Mouse (Mus musculus): ENCODE measurements around the gene Eno1. TPM values are rescaled to one million over a fixed set of nuclear protein-coding genes. Genes with fewer than 3 reads are reported as not detected.
"Not testable (repeated sequence)": the region's sequence is repeated elsewhere in the genome, so short reads cannot be mapped to it uniquely, and the experiment has no call there.

The Eno1 gene
- total RNA-seq, 1 experiment from 2014 or later: 444 TPM

DNA sequence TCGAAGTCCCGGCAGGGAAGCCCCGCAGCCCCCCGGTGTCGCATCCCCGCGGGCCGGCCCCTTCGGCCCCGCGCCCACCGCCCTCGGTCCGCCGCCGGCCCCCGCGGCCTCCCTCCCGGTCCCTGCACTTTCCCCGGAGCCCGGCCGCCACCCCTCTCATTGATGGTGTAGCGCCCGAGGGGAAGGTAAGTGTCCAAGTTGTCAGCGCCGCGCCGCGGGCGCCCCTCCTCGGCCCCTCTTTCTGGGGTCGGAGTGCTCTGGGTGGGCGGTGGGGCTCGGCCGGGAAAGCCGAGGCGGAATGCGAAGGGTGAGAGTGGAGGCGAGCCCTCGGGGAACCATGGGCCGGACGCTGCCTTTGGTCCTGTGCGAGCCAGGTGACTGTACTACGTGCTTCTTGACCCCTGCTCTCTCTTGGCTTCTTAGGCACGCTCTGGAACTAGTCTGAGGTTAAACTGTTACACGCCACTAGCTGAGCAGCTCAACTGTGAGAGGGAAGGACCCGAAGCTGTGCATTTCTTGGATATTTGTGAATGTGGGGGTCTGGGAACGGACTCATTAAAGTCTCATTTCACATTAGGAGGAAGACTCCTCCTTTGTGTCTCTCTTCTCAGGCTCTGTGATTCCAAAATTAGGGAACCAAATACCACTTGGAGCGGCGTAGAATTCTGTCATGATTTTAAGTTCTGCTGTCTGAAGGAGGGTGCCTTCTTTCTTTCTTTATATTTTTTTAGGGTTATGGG lies 45.5 kb downstream of the Eno1 start:
- peak; percentile 72 for DNase-seq

DNA sequence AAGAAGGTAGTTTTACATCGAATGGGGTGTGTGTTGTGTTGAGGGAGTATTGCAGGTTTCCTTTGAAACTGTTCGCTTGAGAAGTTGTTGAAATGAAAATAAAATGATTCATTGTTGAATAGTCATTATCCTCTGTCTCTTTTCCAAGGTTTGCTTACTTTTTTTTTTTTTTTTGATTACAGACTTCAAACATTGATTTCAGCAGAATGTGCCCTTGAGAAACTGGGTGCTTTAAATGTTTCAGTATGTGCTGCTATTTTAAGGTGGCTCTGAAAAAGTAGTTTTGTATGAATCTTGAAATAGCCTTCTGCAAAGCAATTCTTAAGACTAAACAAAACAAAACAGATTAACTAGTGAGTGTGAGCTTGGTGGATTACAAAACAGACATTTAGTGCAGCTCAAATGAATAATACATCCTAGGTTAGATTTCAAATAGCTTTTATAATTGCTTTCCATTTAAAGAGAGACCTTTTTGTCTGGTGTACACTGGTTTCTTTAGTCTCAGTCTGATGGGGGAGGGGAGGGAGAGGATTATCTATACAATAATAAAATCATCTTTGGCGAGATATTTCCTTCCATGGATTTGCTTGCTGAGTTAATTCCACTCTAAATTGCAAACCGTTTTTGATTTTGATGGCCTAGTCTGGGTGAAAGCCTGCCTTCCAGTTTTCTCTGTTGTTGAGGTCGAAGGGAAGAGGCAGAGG lies 46.3 kb downstream of the Eno1 start:
- no peak for DNase-seq

DNA sequence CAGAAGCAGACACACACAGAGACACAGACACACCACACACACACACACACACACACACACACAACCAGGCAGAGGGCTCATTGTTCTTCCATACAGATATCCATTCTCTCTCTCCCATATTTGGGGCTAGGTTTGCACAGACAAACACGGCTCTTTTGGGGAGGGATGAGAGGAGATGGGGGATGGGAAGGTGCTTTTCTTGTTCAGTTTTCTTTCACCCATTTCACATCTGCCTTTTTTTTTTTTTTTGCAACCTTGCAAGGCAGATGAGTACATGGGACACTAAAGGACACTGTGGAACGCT lies 46.8 kb downstream of the Eno1 start:
- DNase-seq: no peak

DNA sequence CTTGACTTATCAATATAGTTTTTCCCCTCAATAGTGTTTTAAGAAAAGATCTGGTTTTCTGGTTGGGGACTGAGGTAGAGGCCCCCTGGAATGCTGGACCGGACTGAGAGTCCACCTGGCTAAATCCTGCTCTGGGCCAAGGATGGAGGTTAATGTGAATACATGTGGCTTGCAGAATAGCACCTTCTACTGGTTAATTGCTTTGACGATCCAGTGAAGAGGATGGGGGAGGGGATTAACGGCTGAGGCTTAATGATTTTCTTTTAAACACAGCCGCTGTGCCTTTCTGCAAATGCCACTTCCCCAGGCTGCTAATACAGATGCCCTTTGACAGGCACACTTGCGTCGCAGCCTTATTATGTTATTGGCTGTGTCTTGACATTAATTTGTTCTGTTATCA lies 47.5 kb downstream of the Eno1 start:
- DNase-seq: no peak

DNA sequence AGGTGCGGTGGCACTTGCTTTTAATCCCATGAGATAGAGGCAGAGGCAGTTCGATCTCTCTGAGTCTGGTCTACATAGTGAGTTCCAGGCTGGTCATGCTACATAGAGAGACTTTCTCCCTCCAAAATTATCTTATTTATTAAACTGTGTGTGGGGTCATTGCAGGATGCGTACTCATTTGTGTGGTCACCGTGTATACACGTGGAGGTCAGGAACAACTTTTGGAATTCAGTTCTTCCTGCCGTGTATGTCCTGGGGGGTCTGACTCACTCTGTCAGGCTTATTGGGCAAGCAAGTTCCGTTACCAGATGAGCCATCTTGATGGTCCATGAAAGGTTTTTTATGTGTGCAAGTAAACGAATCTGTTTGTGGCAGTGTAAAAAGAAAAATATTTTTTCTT lies 50.5 kb downstream of the Eno1 start:
- no peak for DNase-seq

DNA sequence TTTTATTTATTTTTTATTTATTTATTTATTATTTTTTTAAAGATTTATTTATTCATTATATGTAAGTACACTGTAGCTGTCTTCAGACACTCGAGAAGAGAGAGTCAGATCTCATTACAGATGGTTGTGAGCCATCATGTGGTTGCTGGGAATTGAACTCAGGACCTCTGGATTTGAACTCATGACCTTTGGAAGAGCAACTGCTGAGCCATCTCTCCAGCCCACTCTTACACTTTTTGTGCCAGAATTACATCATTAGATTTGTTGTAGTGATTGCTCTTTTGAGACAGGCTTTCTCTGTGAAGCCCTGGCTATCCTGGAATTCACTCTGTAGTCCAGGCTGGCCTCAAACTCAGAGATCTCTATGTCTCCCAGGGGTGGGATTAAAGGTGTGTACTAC lies 50.9 kb downstream of the Eno1 start:
- not testable (repeated sequence) for DNase-seq

DNA sequence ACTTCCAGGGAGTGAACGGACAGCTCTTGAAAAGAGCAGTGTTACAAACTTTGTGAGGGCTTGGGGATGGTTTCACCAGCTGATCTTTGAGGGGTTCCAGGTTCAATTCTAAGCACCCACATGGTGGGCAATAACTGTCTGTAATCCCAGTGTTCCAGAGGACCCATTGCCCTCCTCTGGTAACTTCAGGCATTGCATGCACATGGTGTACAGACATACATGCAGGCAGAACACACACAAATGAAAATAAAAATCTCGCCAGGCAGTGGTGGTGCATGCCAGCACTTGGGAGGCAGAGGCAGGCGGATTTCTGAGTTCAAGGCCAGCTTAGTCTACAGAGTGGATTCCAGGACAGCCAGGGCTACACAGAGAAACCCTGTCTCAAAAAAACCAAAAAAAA lies 55.4 kb downstream of the Eno1 start:
- no peak for DNase-seq

DNA sequence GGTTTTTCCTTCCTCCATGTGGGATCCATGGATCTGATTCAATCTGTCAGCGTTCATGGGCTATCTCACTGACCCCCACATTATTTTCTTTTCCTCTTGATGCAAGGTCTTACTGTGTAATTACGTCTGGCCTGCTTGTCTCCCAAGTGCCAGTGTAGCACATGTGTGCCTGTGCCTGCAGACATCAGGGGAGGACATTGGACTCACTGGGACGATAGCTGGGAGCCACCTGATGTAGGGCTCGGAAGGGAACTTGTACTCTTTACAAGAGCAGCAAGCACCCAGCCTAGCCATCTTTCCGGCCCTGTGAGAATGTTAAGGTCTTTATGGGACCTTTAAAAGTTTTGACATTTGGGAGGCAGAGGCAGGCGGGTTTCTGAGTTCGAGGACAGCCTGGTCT lies 58.3 kb downstream of the Eno1 start:
- DNase-seq: no peak

DNA sequence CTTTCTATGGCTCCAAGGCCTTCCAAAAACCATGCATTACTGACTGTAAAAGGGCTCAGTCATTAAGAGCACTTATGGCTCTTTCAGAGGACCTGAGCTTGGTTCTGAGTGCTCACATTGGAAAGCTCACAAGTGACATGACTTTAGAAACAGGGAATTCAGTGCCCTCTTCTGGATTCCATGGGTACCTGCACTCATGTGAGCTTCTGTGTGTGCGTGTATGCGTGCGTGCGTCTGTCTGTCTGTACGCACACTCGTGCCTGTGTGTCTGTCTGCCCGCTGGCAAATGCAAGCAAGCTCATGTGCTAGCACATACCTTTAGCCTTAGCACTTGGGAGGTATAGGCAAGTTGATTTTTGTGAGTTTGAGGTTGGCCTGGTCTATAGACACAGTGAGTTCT lies 59.4 kb downstream of the Eno1 start:
- no peak for DNase-seq

Other genes with a start within 250 kb of the Eno1 start
- 115 and 132 TPM in 2 replicates for gene H6pd, start 227.7 kb upstream of the Eno1 start, total RNA-seq (2021)
- gene Gpr157, start 149.4 kb upstream of the Eno1 start, total RNA-seq (2021): 1.3 and 2.3 TPM in 2 replicates
- 0.30 and 0.48 TPM in 2 replicates for gene Slc2a5, start 117.4 kb upstream of the Eno1 start, total RNA-seq (2021)
- gene Slc2a7, start 87.7 kb upstream of the Eno1 start, total RNA-seq (2021): not detected in 2 replicates
- gene Car6, start 35.4 kb upstream of the Eno1 start, total RNA-seq (2021): 0.44 TPM in 1 of 2 replicates, not detected in the other
- 108 and 131 TPM in 2 replicates for gene Rere, start 44.9 kb downstream of the Eno1 start, total RNA-seq (2021)